Mouse (Mus musculus): ENCODE data around the gene Olfr452. TPM values are rescaled to one million over a fixed set of nuclear protein-coding genes. Genes with fewer than 3 reads are reported as not detected.

Olfr452 gene
- polyA plus RNA-seq, 1 experiment from 2014 or later: not detected

DNA sequence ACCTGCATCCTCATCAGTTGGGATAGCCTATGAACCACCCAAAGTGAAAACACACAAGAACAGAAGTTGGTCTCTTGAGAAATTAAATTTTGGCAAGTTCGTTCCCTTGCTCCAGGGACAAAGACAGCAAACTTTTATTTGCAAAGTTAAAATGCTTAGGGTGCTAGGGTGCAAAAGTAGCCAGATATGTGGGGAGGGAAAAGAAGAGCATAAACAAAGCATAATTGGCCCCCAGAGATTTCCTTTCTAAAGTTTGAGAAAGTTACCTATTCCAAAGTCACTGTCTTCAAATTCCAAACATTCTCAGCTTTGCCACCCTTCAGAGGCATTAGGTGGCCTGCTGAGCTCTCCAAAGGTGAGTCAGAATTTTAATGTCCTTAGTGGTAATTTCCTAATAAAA, 26.7 kb downstream of the Olfr452 start, which contains the start of gene Olfr450:
Olfr450 (plus strand) TSS at position 301 of the 400 bp plus-strand sequence.
- Histone ChIP-seq H3K4me3 (replicated peaks; ENCODE audit: low read length) (no peak within 1 kb of the TSS), H3K4me2 (replicated peaks) (no peak within 1 kb of the TSS), H3K9ac (no peak within 1 kb of the TSS), H3K4me1 (replicated peaks; ENCODE audit: control insufficient read depth, insufficient read depth, low read length) (no peaks in the 10 kb centered on the region), H3K27me3 (ENCODE audit: control insufficient read depth, insufficient read depth, low read length) (no peaks in the 10 kb centered on the region), H3K36me3 (replicated peaks; ENCODE audit: control insufficient read depth, insufficient read depth) (no peaks in the 10 kb centered on the region), H3K27ac (no peak within 1 kb of the TSS), H3K9me3 (ENCODE audit: control insufficient read depth, low read length) (no peaks in the 10 kb centered on the region)
- 91% methylated on average over 1 of the region's 1 CpGs for WGBS
- DNase-seq (ENCODE audit: low spot score) (no peak), ATAC-seq (ENCODE audit: low FRiP score) (no peak)

DNA sequence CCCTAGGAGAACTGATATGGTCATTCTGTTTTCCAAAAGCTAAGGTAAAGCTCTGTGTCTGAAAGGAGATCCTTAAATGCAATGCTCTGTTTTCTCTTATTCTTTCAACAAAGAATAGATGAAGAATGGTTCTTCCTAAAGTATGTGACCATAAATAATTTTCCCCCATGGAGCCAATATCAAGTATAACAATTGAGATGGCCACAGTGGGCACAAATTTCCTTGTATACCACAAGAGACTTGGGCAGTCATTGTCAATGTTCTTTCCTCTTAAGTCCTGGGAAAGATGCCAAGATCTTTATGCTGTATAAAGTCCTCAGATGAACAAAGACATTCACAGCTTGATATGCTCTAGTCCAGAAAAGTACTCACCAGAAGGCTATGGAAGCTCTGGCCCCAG, 49.2 kb downstream of the Olfr452 start, which contains the start of gene Olfr449:
Olfr449 (plus strand) TSS at position 301 of the 400 bp plus-strand sequence.
- Histone ChIP-seq H3K27ac (no peak within 1 kb of the TSS), H3K27me3 (ENCODE audit: control insufficient read depth, insufficient read depth, low read length) (no peaks in the 10 kb centered on the region), H3K4me3 (replicated peaks; ENCODE audit: low read length) (no peak within 1 kb of the TSS), H3K4me1 (replicated peaks; ENCODE audit: control insufficient read depth, insufficient read depth, low read length) (no peaks in the 10 kb centered on the region), H3K9me3 (ENCODE audit: control insufficient read depth, low read length) (no peaks in the 10 kb centered on the region), H3K36me3 (replicated peaks; ENCODE audit: control insufficient read depth, insufficient read depth) (no peaks in the 10 kb centered on the region), H3K4me2 (replicated peaks) (no peak within 1 kb of the TSS), H3K9ac (no peak within 1 kb of the TSS)
- no peak for DNase-seq (ENCODE audit: low spot score)
- no peak for ATAC-seq (ENCODE audit: low FRiP score)

Other genes with a start within 250 kb of the Olfr452 start
- 0.08 TPM in 1 of 2 replicates, not detected in the other for gene Olfr455, start 237.5 kb upstream of the Olfr452 start, polyA plus RNA-seq (2014; fragmentation: Nextera tagmentation; extraction: Ambion mirVana)
- 0.05 TPM in 1 of 2 replicates, not detected in the other for gene Tcaf3, start 187.4 kb upstream of the Olfr452 start, polyA plus RNA-seq (2014; fragmentation: Nextera tagmentation; extraction: Ambion mirVana)
- 0.86 and 1.5 TPM in 2 replicates for gene Tcaf2, start 139.8 kb upstream of the Olfr452 start, polyA plus RNA-seq (2014; fragmentation: Nextera tagmentation; extraction: Ambion mirVana)
- 212 and 229 TPM in 2 replicates for gene Tcaf1, start 75.0 kb upstream of the Olfr452 start, polyA plus RNA-seq (2014; fragmentation: Nextera tagmentation; extraction: Ambion mirVana)
- gene Olfr453, start 45.7 kb upstream of the Olfr452 start, polyA plus RNA-seq (2014; fragmentation: Nextera tagmentation; extraction: Ambion mirVana): not detected in 2 replicates
- not detected in 2 replicates for gene Olfr38, start 28.7 kb upstream of the Olfr452 start, polyA plus RNA-seq (2014; fragmentation: Nextera tagmentation; extraction: Ambion mirVana)
- not detected in 2 replicates for gene Olfr450, start 26.8 kb downstream of the Olfr452 start, polyA plus RNA-seq (2014; fragmentation: Nextera tagmentation; extraction: Ambion mirVana)
- not detected in 2 replicates for gene Olfr449, start 49.3 kb downstream of the Olfr452 start, polyA plus RNA-seq (2014; fragmentation: Nextera tagmentation; extraction: Ambion mirVana)
- not detected in 2 replicates for gene Olfr448, start 105.3 kb downstream of the Olfr452 start, polyA plus RNA-seq (2014; fragmentation: Nextera tagmentation; extraction: Ambion mirVana)
- gene Olfr447, start 123.8 kb downstream of the Olfr452 start, polyA plus RNA-seq (2014; fragmentation: Nextera tagmentation; extraction: Ambion mirVana): not detected in 2 replicates
- not detected in 2 replicates for gene Olfr446, start 136.3 kb downstream of the Olfr452 start, polyA plus RNA-seq (2014; fragmentation: Nextera tagmentation; extraction: Ambion mirVana)
- gene Olfr444, start 164.0 kb downstream of the Olfr452 start, polyA plus RNA-seq (2014; fragmentation: Nextera tagmentation; extraction: Ambion mirVana): not detected in 2 replicates